Mouse (Mus musculus): ENCODE data around the gene Fam206a. TPM values are rescaled to one million over a fixed set of nuclear protein-coding genes. Genes with fewer than 3 reads are reported as not detected.
A peak's percentile ranks its signal among the peaks of the same experiment; 100 is the strongest.

The Fam206a gene
- total and polyA plus RNA-seq, 3 experiments: 7.9 to 29.4 (median 8.2) TPM

DNA sequence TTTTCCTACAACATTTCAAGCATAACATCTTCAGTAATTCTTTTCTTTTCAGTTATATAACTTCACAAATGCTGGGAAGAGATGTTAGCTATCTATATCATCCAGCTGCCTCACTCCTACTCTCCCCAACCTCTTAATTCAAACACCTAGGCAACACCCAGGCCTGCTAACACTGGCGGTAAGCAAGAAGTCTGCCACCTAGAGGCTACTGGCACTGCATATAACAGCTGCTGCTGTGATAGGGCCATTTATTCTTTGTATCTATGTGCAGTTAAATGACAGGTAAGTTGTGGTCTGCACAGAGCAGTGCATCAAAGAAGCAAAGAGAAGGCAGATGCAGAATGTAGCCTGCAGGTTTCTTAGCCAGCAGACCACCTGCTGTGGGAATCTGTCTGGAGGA, 10.8 kb upstream of the Fam206a start:
- no peak overlapping the region for H3K4me2 ChIP-seq (ENCODE audit: insufficient read depth, low read depth, poor library complexity, severe bottlenecking)
- no peaks in the 10 kb centered on the region for H3K4me1 ChIP-seq (ENCODE audit: control insufficient read depth in 1 of 2, insufficient read depth in 2 of 2)
- no peak overlapping the region for H3K4me3 ChIP-seq (replicated peaks in 1 of 3; ENCODE audit: low read depth in 2 of 3, low read length in 2 of 3, poor library complexity in 1 of 3)
- no peak overlapping the region for H3K9ac ChIP-seq (ENCODE audit: insufficient read depth, low read depth)
- no peak overlapping the region for H3K27ac ChIP-seq (ENCODE audit: insufficient read depth, low read depth)
- in situ Hi-C loops (cut with MboI; ENCODE audit: low pct_ligation_motif_present, low pct_unique_long_range_greater_than_20kb, low sequenced_read_pairs): no loop called here
- no peak for TF ChIP-seq HCFC1 (IDR thresholded peaks at IDR 0.05; ENCODE audit: low read depth, low read length)
- TF ChIP-seq CTCF (conservative IDR thresholded peaks at IDR 0.05 in 1 of 2, IDR thresholded peaks at IDR 0.05 in 1 of 2; ENCODE audit: low read depth in 2 of 2, low read length in 2 of 2): peak in 1 of 2 experiments; percentile 46; a peak in 3 of 4 replicates
- DNase-seq (ENCODE audit: extremely low read depth): peak; percentile 26
- H3K27me3 ChIP-seq (replicated peaks): no peaks in the 10 kb centered on the region
- H3K79me2 ChIP-seq (replicated peaks; ENCODE audit: control insufficient read depth, extremely low read depth, insufficient read depth, poor library complexity, severe bottlenecking): no peaks in the 10 kb centered on the region; the same call in 1 of the 2 replicates
- dilution Hi-C loops (cut with MboI; ENCODE audit: extremely low pct_ligation_motif_present, extremely low pct_unique_long_range_greater_than_20kb, low sequenced_read_pairs): no loop called here
- no peaks in the 10 kb centered on the region for H3K9me3 ChIP-seq (replicated peaks; ENCODE audit: low read length)
- H3K36me3 ChIP-seq (replicated peaks in 1 of 2; ENCODE audit: control insufficient read depth in 1 of 2, insufficient read depth in 1 of 2, low read length in 1 of 2): peaks cover 81 to 92% of the 10 kb centered on the region in 2 experiments

- no peak for DNase-seq (ENCODE audit: extremely low read depth)
- Histone ChIP-seq H3K9ac (ENCODE audit: insufficient read depth, low read depth) (peak overlapping the region; percentile 75), H3K36me3 (replicated peaks in 1 of 2; ENCODE audit: control insufficient read depth in 1 of 2, insufficient read depth in 1 of 2, low read length in 1 of 2) (peaks cover 34 to 70% of the 10 kb centered on the region in 2 experiments), H3K27ac (ENCODE audit: insufficient read depth, low read depth) (peak overlapping the region; percentile 56), H3K9me3 (replicated peaks; ENCODE audit: low read length) (no peaks in the 10 kb centered on the region), H3K4me3 (replicated peaks in 1 of 3; ENCODE audit: low read depth in 2 of 3, low read length in 2 of 3, poor library complexity in 1 of 3) (peak overlapping the region; percentile 88 to 99 (median 95)), H3K79me2 (replicated peaks; ENCODE audit: control insufficient read depth, extremely low read depth, insufficient read depth, poor library complexity, severe bottlenecking) (peaks cover 36% of the 10 kb centered on the region), H3K27me3 (replicated peaks) (no peaks in the 10 kb centered on the region), H3K4me2 (ENCODE audit: insufficient read depth, low read depth, poor library complexity, severe bottlenecking) (peak overlapping the region; percentile 86), H3K4me1 (ENCODE audit: control insufficient read depth in 1 of 2, insufficient read depth in 2 of 2) (peaks cover 10 to 29% of the 10 kb centered on the region in 2 experiments)
- in situ Hi-C loops (cut with MboI; ENCODE audit: low pct_ligation_motif_present, low pct_unique_long_range_greater_than_20kb, low sequenced_read_pairs): no loop called here
- TF ChIP-seq NELFE (IDR thresholded peaks at IDR 0.05; ENCODE audit: low read depth, low read length) (no peak), EP300 (IDR thresholded peaks at IDR 0.05; ENCODE audit: low read length) (no peak), USF1 (IDR thresholded peaks at IDR 0.05; ENCODE audit: low read depth, low read length) (no peak), POLR2AphosphoS2 (IDR thresholded peaks at IDR 0.05; ENCODE audit: low read depth, low read length) (no peak), SMC3 (IDR thresholded peaks at IDR 0.05; ENCODE audit: low read depth, low read length) (no peak), RCOR1 (conservative IDR thresholded peaks at IDR 0.05; ENCODE audit: low read depth, low read length) (no peak), CTCF (conservative IDR thresholded peaks at IDR 0.05 in 1 of 2, IDR thresholded peaks at IDR 0.05 in 1 of 2; ENCODE audit: low read depth in 2 of 2, low read length in 2 of 2) (no peak), KAT2A (IDR thresholded peaks at IDR 0.05; ENCODE audit: insufficient replicate concordance, low read length) (no peak)
- dilution Hi-C loops (cut with MboI; ENCODE audit: extremely low pct_ligation_motif_present, extremely low pct_unique_long_range_greater_than_20kb, low sequenced_read_pairs): no loop called here
These were observed 565 bp downstream of the Fam206a start for GRCm38 (mm10) chr4:56802669-56803150.

- Histone ChIP-seq H3K4me2 (ENCODE audit: insufficient read depth, low read depth, poor library complexity, severe bottlenecking) (no peak overlapping the region), H3K9me3 (replicated peaks; ENCODE audit: low read length) (no peaks in the 10 kb centered on the region), H3K36me3 (replicated peaks in 1 of 2; ENCODE audit: control insufficient read depth in 1 of 2, insufficient read depth in 1 of 2, low read length in 1 of 2) (peaks cover 22 to 60% of the 10 kb centered on the region in 2 experiments), H3K79me2 (replicated peaks; ENCODE audit: control insufficient read depth, extremely low read depth, insufficient read depth, poor library complexity, severe bottlenecking) (no peaks in the 10 kb centered on the region; the same call in 1 of the 2 replicates), H3K4me1 (ENCODE audit: control insufficient read depth in 1 of 2, insufficient read depth in 2 of 2) (peaks cover 0 to 5% of the 10 kb centered on the region in 2 experiments; a peak in 2 of 4 replicates), H3K9ac (ENCODE audit: insufficient read depth, low read depth) (no peak overlapping the region), H3K4me3 (replicated peaks in 1 of 3; ENCODE audit: low read depth in 2 of 3, low read length in 2 of 3, poor library complexity in 1 of 3) (no peak overlapping the region), H3K27me3 (replicated peaks) (no peaks in the 10 kb centered on the region), H3K27ac (ENCODE audit: insufficient read depth, low read depth) (no peak overlapping the region)
- TF ChIP-seq CTCF (conservative IDR thresholded peaks at IDR 0.05 in 1 of 2, IDR thresholded peaks at IDR 0.05 in 1 of 2; ENCODE audit: low read depth in 2 of 2, low read length in 2 of 2) (no peak), SIN3A (IDR thresholded peaks at IDR 0.05; ENCODE audit: low read length) (no peak), JUN (IDR thresholded peaks at IDR 0.05; ENCODE audit: insufficient read depth, low read depth, low read length) (no peak), ZMIZ1 (IDR thresholded peaks at IDR 0.05; ENCODE audit: low read depth, low read length) (no peak), ZC3H11A (IDR thresholded peaks at IDR 0.05; ENCODE audit: low read depth, low read length) (no peak), TBP (conservative IDR thresholded peaks at IDR 0.05; ENCODE audit: low read depth, low read length) (no peak), USF1 (IDR thresholded peaks at IDR 0.05; ENCODE audit: low read depth, low read length) (no peak), E2F4 (IDR thresholded peaks at IDR 0.05; ENCODE audit: insufficient replicate concordance, low read depth, low read length) (no peak), ELF1 (IDR thresholded peaks at IDR 0.05; ENCODE audit: low read depth, low read length) (no peak)
- no peak for DNase-seq (ENCODE audit: extremely low read depth)
- dilution Hi-C loops (cut with MboI; ENCODE audit: extremely low pct_ligation_motif_present, extremely low pct_unique_long_range_greater_than_20kb, low sequenced_read_pairs) (no loop called here), in situ Hi-C loops (cut with MboI; ENCODE audit: low pct_ligation_motif_present, low pct_unique_long_range_greater_than_20kb, low sequenced_read_pairs) (no loop called here)
These were observed 6.9 kb downstream of the Fam206a start for GRCm38 (mm10) chr4:56809050-56809449.
